Comparison of ENCODE assay signal across 8 mouse cellular contexts in the genomic region with DNA sequence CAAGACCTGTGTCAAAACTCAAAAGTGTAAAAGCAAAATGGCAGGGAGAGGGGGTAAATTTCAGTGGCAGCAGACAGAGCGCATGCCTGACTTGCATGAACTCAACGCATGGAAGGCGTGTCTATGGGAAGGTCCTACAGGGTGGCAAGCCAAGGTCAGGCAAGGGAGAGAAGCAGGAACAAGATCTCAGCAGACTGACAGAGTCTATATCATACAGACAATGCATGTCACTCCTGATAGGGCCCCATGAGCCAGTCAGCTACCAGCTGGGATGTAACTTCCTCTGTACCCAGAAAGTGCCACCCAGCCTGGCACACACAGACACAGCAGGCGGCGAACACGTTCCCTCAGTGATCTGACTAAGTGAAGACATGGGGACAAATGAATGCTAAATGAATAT.
"Had no signal": no experiment of that assay in that cellular context is flagged by ENCODE, and none has a peak within 500 bp of the region (broad histone marks: within the 10 kb centered on the region; RNA-seq: fewer than 3 reads in every experiment).

No protein-coding gene starts in this region.

- ATAC-seq: midbrain, embryonic 16.5 days had no signal

- DNase-seq: kidney, adult 2 months; kidney, postnatal 25 days; liver, embryonic 13.5 days; lung, adult 18-20 months; right cerebral cortex, adult 18-20 months; right cerebral cortex, postnatal 25 days; thymus, postnatal 36 days had no signal
